Mouse (Mus musculus): ENCODE data around the gene Bcat2.

Gene Bcat2

DNA sequence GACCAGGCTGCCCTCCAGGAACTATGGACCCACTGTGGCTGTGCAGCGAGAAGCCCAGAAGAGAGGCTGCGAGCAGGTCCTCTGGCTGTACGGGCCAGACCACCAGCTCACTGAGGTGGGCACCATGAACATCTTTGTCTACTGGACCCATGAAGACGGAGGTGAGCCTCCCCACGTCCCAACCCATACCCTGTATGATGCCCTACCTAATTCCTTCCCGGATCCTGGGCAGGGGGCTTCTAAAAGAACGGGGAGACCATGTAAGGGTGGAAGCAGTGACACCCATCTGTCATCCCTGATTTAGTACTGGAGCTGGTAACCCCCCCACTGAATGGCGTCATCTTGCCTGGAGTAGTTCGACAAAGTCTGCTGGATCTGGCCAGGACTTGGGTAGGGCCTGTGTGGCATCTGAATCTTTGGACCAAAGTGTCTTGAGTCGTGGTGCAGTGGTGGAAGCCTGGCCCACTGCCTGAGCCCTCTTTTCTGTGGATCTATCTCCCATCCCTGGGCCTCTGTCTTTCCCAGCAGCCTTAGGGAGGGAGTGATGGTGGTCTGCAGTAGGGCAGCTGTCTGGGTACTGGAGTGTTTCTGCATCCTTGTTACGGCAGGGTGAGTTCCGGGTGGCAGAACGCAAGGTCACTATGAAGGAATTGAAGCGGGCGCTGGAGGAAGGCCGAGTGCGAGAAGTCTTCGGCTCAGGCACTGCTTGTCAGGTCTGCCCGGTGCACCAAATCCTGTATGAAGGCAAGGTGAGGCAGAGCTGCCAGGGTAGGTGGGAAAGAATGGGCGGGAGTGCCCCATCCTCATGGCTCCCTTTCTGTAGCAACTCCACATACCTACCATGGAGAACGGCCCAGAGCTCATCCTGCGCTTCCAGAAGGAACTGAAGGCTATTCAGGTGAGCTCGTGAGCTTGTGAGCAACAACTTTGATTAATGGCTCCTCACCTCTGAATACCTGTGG is 18.0 kb downstream of the Bcat2 start:
- no peak for DNase-seq (ENCODE audit: low spot score in 2 of 2)

DNA sequence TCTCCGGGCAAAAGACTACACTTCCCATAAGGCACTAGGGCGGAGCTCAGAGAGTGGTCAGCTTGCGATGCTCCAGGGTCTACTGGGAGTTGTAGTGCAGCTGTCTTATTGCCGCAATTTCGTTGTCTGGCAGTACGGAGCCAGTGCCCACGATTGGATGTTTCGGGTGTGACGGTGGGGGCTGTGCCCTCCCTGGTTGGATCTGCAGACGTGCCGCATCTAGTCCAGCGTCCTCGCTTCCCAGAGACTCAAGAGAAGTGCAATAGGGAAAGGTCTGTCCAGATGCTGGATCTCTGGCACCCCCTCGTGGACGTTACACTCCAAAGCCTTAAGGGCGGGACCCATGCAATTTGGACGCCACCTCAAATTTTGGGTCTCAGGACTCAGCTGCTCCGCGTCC is 19.2 kb downstream of the Bcat2 start:
- DNase-seq (ENCODE audit: low spot score in 2 of 2), result peak; percentile 98

DNA sequence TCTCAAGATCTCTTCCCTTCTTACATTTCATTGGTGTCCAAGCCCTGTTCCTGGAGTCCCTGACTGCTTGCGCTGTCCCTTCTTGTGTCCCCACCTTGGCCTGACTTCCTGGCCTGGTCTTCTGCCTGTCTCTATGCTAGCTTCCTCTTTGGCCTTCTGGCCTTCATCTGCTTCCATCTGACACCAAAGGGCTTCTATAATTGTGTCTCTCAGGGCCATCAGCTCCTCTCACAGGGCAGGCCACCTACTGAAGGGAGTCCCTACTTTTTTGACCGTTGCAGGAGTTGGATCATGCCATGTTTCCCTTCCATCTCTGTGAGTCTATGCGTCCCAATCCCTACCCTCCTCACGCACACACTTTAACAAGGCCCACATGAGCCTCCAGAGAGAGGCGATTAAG is 19.9 kb downstream of the Bcat2 start:
- no peak for DNase-seq (ENCODE audit: low spot score in 2 of 2)

DNA sequence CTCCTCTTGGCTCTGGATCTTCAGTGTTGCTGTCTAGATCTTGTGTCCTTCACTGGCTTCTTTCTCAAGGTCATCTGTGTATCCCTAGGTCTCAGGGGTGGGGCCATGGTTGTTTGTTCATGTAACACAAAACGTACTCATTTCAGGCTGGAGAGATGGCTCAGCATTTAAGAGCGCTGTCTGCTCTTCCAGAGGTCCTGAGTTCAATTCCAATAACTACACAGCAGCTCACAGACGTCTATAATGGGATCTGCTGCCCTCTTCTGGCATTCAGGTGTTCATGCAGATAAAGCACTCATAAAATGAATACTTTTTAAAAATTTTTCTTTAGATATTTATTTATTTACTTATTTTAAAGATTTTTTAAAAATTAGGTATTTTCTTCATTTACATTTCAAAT is 20.9 kb downstream of the Bcat2 start:
- DNase-seq (ENCODE audit: low spot score in 2 of 2), result no peak

DNA sequence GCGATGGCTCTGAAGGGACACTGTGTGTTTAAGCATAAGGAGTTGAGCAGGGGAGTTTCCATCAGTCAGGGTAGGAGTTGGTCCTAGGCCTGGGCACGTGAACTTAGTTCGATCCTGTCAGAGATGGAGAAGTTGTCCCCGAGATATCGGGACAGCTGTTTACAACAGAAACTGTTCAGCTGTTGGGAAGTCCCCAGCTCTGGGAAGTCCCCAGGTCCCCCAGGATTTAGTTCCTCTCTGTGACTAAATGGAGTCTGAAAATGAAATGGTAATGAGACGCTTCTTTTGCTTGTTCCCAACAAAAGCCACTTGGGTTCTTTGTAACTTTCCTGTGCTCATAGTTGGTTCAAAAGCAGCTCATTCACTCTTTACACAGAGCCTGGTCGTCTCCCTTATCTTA is 21.9 kb downstream of the Bcat2 start:
- DNase-seq (ENCODE audit: low spot score in 2 of 2), result no peak

DNA sequence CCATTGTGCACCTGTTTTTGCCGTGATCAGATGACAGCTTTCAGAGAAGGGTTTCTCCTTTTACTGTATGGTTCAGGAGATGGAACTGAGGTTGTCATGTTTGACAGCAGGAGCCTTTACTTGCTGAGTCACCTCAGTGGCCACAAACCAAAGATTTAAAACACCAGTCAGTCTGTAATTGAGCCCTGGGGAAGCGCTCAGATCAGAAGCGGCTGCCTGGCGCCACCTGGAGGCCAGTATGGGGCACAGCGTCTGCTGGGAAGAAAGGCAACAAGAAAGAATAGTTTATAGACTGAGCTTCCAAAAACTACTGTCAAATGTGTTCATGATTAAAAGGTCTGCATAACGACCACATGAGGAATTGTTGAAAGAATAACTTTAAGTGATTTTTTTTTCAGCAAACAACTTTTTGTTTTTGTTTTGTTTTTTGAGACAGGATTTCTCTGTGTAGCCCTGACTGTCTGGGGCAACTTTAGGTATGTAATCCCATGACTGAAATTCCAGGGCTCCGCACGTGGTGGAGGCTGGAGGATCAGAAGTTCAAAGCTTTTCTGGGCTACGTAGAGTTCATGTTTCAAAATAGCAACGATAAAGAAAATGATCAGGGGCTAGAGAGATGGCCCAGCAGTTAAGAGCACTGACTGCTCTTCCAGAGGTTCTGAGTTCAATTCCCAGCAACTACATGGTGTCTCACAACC is 23.3 kb downstream of the Bcat2 start:
- DNase-seq (ENCODE audit: low spot score in 2 of 2), result peak; percentile 75 to 79

DNA sequence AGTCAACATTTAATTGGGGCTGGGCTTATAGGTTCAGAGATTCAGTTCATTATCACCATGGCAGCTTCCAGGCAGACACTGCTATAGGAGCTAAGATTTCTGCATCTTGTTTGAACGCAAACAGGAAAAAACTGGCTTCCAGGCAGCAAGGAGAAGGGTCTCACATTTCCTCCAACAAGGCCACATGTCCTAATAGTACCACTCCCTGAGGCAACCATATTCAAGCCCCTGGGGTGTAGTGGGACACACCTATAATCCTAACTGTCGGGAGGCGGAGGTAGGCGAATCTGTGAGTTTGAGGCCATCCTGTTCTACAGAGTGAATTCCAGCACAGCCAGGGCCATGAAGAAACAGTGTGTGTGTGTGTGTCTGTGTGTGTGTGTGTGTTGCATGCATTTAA is 25.2 kb downstream of the Bcat2 start:
- no peak for DNase-seq (ENCODE audit: low spot score in 2 of 2)

DNA sequence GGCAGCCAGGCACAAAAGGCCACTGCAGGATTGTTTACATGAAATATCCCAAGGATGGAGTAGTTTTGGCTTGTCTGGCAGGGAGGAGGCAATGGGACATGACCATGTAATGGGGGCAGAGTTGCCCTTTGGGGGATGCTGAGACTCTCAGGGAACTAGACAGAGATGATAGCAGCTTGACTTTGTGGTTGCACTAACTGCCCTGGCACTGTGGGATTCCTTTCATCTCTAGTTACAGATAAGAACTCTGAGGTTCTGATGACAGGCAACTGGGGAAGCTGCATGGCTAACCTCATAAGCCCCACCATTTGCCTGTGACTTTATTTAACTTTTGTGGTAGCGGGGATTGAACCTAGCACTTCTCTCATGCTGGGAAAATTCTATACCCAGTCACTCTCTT is 26.2 kb downstream of the Bcat2 start:
- DNase-seq (ENCODE audit: low spot score in 2 of 2), result no peak

DNA sequence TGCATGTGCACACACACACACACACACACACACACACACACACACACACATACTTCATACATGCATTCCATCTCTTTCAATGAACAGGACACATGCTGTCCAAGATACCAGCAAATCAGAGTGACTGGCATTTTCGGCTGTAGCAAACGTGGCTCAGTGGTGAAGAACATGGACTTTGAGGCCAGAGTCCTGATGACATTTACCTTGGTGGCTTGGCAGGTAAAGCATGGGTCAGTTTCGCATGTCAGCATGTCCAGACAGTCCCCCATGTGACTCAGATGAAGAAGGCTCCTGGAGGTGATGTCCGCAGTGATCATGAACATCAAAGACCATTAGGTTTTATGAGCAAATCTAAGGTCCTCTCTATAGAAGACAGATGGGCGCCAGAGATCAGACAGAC is 27.1 kb downstream of the Bcat2 start:
- DNase-seq (ENCODE audit: low spot score in 2 of 2), result no peak

DNA sequence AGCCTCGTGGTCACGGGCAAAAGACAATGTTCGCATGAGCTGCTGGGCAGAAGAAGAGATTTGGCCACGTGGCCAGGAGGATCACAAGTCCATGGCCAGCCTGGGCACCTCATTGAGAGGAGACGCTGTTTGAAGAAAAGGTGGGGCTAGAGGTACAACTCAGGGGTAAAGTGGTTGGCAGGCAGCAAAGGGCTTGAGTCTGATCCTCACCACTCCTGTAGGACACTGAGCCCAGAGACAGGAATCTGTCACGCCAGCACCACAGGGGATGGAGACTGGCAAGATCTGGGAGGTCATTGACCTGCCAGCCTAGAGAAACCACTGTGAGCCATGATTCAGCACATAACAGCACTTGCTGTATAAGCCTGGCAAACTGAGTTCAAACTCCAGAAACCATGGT is 27.6 kb downstream of the Bcat2 start:
- DNase-seq (ENCODE audit: low spot score in 2 of 2), result no peak

DNA sequence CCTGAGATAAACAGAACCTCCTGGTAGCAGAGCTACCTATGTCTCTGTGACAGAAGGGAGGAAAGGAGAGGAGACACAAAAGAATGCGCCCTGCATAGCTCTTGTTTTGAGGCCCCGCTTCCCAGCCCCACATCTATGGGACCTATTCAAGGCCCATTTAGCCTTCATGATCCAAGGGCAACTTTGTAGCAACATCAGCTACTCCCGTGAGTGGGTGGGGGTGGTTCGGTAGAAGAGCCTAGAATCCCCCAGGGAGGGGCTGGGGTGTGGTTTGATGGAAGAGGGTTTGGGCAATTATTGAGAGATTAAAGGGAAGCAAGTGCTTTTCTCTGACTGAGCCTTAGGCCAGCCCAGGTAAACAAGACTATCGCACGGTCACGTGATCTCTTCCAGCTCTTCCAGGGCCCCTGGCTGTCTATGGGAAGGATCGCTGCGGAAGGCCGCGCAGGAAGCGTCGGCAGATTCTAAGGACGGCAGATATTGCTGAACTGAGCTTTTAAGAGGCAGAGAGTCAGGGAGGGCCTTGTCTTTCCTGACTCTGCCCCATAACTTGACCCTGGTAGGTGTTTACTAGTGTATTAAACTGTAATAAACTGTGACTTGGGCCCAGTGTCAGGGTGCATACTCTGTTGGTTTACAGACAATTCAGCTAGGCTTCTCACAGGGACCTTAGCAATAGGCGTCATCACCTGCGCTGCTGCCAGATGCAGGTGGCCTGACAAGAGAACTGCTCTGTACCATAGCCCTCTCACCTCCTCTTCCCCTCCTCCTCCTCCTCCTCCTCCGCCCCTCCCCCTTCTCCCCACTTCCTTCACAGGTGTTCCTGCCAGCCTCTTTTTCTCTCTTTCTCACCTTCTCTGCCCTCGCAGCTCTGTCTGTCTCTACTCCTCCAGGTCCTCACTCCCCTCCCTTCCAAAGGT is 29.3 kb downstream of the Bcat2 start:
- DNase-seq (ENCODE audit: low spot score in 2 of 2), result no peak

DNA sequence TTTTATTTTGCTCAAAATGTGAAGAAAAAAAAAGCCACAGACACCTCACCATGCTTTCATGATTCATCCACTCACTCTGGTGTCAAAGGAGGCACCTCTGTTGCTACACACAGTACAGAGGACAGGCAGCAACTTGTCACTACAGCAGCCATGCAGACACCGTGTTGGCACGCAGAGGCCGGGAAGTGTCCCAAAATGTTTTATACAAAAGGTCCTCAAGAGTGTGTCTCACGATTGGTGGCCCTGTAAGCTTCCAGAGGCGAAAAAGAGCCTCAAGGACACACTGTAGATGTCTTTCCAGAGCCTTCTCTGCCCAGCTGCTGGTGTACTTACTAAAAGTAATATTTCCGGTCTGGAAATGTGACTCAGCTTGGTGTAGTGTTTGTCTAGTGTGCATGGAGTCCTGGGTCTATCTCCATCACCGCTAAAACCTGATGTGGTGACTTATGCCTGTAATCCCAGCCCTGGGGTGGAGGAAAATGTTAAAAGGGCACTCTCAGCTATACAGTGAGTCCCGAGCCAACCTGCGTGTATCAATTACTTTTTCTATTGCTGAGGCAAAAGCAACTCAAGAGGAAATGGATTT is 35.8 kb downstream of the Bcat2 start:
- no peak for DNase-seq (ENCODE audit: low spot score in 2 of 2)

DNA sequence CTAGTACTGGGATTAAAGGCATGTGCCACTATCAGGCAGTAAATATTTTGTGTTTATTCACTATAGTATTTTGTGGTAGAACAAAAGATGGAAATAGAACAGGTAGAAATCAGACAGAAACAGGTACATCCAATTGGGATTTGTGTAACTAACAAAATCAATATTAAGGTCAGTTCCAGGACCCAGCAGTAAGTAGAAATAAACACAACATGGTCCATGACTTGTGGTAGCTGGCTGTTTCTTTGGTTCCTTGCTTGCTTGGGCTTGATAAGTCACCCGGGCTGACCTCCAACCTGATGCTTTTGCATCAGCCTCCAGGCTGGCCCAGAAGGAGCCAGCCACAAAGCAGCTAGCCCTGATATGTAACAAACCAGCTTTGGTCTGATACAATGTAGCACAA is 39.6 kb downstream of the Bcat2 start:
- no peak for DNase-seq (ENCODE audit: low spot score in 2 of 2)

DNA sequence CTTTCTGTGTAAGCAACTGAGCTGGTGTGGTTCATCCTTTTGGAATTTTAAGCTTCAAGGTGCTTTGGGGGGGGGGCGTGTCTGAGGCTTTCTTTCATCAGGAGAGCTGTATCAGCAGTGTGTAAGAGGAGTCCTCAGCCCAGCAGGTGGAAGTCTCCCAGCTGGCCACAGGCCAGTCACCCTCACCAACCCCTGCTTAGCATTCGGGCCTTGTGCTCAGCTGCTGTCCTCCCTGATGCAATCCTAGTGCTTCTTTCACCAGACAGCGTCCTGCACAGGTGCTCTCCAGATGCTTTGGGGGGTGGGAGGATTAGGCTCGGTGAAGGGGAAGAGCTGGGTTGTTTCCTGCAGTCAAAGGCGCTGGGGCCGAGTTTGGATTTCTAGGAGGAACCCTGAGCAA is 46.3 kb downstream of the Bcat2 start:
- DNase-seq (ENCODE audit: low spot score in 2 of 2), result no peak

DNA sequence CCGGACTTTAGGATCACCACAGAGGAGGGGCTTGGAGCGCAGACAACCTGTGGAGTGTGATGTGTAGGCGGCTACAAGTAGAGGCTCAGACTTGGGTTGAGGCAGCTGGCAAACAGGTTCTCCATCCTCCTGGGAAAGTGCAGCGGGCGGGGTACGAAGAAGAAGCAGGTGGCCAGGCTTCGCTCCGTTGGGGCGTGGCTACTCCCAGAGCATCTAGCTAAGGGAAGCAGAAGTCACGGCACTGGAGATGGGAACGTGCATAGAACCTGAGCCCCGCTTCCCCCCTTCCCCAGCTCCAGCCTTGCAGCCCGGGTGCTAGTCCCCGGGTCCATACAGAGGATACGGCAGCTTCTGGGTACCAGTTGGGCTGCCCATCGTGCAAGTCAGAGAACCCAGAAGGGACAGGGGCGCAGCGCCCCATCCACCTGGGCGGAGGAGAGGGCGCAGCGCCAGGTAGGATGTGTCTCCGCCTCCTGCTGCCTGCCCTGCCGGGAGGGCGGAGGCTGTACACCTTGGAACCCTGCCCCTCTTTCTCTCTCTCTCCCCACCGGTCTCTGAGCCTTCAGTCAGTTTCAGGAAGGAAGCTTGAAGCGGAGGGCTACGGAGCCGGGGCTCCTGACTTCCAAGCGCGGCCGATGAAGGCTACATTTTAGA is 47.2 kb downstream of the Bcat2 start, which contains the start of gene Fut1:
Gene Fut1, plus strand, starts transcription at position 248 of the 654 bp plus-strand sequence.
- DNase-seq (ENCODE audit: low spot score in 2 of 2), result peak in 1 of 2 experiments; percentile 43

DNA sequence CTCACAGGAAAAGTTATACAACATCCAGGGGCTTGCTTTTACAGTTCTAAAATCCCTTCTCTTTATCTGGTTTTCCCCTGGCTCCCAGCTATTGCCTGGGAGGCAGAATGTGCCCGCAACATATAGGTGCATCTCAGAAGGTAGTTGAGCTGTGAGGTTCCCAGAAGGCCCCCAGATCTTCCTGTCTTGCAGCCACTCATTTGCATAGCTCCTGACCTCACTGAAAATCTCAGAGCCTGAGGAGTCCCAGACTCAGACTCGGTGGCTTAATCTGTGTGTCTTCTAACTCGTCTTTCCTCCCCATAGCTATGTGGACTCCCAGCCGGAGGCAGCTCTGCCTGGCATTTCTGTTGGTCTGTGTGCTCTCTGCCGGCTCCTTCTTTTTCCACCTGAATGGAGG is 48.4 kb downstream of the Bcat2 start:
- no peak for DNase-seq (ENCODE audit: low spot score in 2 of 2)

DNA sequence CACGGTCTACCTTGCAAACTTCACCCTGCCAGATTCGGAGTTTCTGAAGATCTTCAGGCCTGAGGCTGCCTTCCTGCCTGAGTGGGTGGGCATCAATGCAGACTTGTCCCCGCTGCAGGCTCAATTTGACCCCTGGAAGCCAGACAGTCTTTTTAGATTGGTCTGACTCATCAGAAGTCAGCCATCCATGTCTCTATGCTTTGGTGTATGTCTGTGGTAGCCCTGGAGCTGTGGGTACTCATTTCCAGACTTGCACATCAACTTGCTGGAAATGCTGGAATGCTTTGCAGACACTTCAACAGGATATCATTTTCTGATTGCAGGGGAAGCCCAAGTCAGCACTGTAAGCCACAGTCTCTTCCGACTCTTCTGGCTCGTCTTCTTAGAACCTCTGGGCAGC is 49.6 kb downstream of the Bcat2 start:
- DNase-seq (ENCODE audit: low spot score in 2 of 2), result no peak

DNA sequence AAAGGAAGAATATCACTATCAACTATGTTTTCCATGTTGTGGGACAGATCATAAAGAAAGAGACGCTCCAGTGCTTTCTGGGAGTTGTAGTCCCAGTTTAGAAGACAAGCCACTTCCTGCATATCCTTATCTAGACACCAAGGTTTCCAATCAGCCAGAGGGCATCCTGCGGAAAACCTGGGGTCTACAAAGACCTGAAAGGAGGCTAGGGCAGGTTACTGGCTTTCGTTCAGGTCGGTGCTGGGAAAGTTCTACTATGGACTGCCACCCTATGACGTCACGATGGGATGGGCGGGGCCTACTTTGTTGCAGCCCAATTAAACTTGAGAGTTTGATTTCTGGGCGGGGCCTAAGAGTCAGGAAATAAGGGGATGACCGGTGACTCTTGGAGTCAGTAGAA is 51.5 kb downstream of the Bcat2 start, which contains the start of gene Izumo1:
Gene Izumo1, plus strand, starts transcription at position 369 of the 400 bp plus-strand sequence.
- no peak for DNase-seq (ENCODE audit: low spot score in 2 of 2)

DNA sequence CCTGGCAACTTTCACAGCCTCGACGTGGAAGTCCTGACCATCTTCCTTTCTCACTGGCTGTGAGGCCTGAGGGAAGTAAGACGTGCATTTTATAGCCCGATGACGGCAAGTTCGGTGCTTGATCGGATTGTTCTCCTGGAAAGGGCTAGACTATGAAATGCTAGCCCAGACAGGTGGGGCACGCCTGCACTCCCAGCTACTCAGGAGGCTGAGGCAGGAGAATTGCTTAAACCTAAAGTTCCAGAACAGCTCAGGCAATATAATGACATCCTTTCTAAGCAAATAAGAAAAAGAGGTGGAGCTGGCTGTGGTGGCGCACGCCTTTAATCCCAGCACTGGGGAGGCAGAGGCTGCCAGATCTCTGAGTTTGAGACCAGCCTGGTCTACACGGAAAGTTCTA is 53.6 kb downstream of the Bcat2 start:
- no peak for DNase-seq (ENCODE audit: low spot score in 2 of 2)

DNA sequence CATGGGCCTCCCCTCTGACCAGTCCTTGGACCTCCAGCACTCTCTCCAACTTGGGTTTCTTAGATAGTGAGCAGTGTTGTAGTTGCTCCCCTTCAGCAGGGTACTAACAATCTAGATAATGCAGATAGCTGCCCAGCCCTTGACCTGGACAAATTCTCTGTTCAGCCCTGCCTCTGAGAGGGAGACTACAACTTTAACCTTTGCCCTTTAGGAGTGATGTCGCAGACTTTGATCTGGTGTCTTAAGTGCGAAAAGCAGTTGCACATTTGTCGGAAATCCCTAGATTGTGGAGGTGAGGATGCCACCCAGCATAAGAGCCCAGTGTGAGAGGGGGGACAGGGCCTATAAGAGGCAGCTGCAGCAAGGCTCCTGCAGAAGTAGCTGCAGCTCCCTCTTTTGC is 54.8 kb downstream of the Bcat2 start:
- DNase-seq (ENCODE audit: low spot score in 2 of 2), result no peak

DNA sequence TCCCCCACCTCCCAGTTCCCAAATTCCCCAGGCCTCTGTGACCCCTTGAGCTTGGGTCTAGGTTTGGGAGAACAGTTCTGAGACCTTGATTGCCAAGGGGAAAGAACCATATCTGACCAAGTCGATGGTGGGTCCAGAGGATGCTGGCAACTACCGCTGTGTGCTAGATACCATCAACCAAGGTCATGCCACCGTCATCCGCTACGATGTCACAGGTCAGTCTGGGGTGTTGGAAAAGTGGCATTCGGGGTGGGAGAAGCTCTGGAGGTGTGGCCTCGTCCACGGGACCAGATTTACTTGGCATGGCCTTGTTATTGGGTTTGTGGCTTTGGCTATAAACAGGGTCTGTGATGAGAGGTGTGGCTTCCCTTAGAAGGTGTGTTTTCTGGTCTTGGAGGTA is 55.5 kb downstream of the Bcat2 start:
- DNase-seq (ENCODE audit: low spot score in 2 of 2), result no peak

All from right cerebral cortex, adult 2 months (tissue).